Mouse (Mus musculus) kidney, adult 10 weeks (tissue): ENCODE data around the gene A030005L19Rik. TPM values are rescaled to one million over a fixed set of nuclear protein-coding genes. Genes with fewer than 3 reads are reported as not detected.

ENCODE experiments used
- polyA plus RNA-seq: library from polyadenylated mRNA; stranded (reverse); fragments of 350-450 nt; fragmentation: Illumina TruSeq; extraction: RNeasy Lipid Tissue Mini Kit (QIAGEN cat#74804); gene quantifications from one replicate; pipeline ENCODE4 v1.2.3, GENCODE M21; 2014; ENCODE audit warnings: low read depth, low replicate concordance

Gene A030005L19Rik
- polyA plus RNA-seq: not detected

DNA sequence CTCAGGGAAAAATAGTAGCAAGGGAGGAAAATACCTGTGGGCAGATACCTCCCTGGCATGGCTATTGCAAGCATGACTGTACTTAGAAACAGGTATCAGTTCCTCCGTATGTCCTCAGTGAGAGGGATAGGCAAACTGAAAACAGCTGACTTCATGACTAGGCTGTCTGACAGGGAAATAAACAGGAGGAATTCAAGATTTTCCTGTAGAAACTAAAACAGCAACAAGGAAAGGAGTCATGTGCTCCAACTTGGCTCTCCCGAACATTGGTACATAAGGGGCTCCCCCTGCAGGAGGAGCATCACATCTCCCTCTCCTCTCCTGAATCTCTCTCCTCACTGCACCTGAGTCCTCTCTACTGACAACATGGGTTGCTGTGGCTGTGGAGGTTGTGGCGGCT lies at the start of gene A030005L19Rik:
A030005L19Rik (plus strand) TSS at position 301 of the 400 bp plus-strand sequence.

DNA sequence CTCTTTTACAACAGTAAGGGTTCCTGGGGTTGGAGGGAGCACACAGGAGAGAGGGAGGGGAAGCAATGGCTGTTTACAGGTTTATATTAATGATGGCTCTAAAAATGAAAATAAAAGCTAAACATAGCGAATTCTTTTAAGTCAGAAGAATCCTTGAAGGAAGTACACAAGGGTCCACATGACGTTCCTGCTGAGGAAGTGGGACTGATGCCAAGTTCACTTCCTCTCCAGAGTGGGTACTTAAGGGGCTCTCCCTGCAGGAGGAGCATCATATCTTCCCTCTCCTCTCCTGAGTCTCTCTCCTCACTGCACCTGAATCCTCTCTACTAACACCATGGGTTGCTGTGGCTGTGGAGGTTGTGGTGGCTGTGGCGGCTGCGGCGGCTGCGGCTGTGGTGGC lies 11.5 kb downstream of the A030005L19Rik start, which contains the start of gene A030014E15Rik:
A030014E15Rik (plus strand) TSS at position 268 of the 400 bp plus-strand sequence.

DNA sequence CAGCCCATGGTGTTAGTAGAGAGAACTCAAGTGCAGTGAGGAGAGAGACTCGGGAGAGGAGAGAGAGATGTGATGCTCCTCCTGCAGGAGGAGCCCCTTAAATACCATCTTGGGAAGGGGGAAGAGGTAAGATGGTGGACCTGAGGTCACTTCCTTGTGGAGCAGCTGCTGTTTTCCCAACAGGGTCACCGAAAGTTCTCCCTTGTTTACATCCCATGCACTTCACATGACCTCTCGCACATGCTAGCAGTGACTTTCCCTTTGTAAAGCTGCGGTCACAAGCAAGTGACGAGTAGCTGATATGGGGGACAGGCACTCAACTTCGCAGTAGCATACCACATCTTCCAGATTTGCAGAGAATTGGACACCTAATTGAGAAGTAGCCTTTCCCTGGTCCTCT lies 18.2 kb downstream of the A030005L19Rik start, which contains the start of gene Gm6217:
Gm6217 (minus strand) TSS at position 74 of the 400 bp plus-strand sequence.

DNA sequence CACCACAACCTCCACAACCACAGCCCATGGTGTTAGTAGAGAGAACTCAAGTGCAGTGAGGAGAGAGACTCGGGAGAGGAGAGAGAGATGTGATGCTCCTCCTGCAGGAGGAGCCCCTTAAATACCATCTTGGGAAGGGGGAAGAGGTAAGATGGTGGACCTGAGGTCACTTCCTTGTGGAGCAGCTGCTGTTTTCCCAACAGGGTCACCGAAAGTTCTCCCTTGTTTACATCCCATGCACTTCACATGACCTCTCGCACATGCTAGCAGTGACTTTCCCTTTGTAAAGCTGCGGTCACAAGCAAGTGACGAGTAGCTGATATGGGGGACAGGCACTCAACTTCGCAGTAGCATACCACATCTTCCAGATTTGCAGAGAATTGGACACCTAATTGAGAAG lies 30.2 kb downstream of the A030005L19Rik start, which contains the start of gene A030003K21Rik:
A030003K21Rik (minus strand) TSS at position 94 of the 400 bp plus-strand sequence.

DNA sequence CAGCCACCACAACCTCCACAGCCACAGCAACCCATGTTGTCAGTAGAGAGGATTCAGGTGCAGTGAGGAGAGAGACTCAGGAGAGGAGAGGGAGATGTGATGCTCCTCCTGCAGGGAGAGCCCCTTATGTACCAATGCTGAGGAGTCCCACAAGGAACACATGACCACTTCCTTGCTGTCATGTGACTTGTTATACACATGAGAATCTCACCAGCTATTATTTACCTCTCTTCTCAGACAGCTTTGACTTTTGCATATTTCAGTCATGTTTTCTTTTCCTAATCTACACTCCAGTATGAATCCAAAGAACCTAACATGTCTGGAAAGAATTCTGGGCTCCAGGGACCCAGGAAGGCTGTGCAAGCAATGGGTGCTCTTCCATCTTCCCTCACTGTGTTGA lies 42.8 kb downstream of the A030005L19Rik start, which contains the start of gene Gm7544:
Gm7544 (minus strand) TSS at position 101 of the 400 bp plus-strand sequence.

DNA sequence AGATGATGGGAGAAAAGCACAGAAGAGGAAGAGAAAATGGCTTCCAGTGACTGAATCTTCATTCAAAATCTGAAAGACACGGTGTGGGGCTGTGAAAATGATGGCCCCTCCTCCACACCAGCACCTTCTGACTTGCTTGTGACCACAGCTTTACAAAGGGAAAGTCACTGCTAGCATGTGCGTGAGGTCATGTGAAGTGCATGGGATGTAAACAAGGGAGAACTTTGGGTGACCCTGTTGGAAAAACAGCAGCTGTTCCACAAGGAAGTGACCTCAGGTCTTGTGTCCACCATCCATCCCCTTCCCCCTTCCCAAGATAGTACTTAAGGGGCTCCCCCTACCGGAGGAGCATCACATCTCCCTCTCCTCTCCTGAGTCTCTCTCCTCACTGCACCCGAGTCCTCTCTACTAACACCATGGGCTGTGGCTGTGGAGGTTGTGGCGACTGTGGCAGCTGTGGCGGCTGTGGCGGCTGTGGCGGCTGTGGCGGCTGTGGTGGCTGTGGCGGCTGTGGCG lies 46.8 kb downstream of the A030005L19Rik start, which contains the start of gene Gm47955:
Gm47955 (plus strand) TSS at position 417 of the 516 bp plus-strand sequence.

Other genes with a start within 250 kb of the A030005L19Rik start
- gene Mff, start 188.4 kb upstream of the A030005L19Rik start, polyA plus RNA-seq: 324 TPM
- not detected for gene Tm4sf20, start 144.9 kb upstream of the A030005L19Rik start, polyA plus RNA-seq
- gene Gm47791, start 142.1 kb upstream of the A030005L19Rik start, polyA plus RNA-seq: not detected
- gene Agfg1, start 73.8 kb upstream of the A030005L19Rik start, polyA plus RNA-seq: 67.5 TPM
- not detected for gene A030014E15Rik, start 11.6 kb downstream of the A030005L19Rik start, polyA plus RNA-seq
- gene Gm6217, start 18.1 kb downstream of the A030005L19Rik start, polyA plus RNA-seq: not detected
- gene A030003K21Rik, start 30.1 kb downstream of the A030005L19Rik start, polyA plus RNA-seq: not detected
- gene Gm7544, start 42.7 kb downstream of the A030005L19Rik start, polyA plus RNA-seq: not detected
- gene Gm47955, start 47.0 kb downstream of the A030005L19Rik start, polyA plus RNA-seq: not detected
- not detected for gene Gm47959, start 87.2 kb downstream of the A030005L19Rik start, polyA plus RNA-seq
- 53.2 TPM for gene Slc19a3, start 125.1 kb downstream of the A030005L19Rik start, polyA plus RNA-seq
- gene Krtap28-10, start 129.2 kb downstream of the A030005L19Rik start, polyA plus RNA-seq: not detected
- gene Gm47969, start 131.6 kb downstream of the A030005L19Rik start, polyA plus RNA-seq: not detected
- not detected for gene A030005K14Rik, start 146.1 kb downstream of the A030005L19Rik start, polyA plus RNA-seq
- not detected for gene Krtap28-13, start 147.6 kb downstream of the A030005L19Rik start, polyA plus RNA-seq
- not detected for gene Ccl20, start 203.4 kb downstream of the A030005L19Rik start, polyA plus RNA-seq
- 0.44 TPM for gene Daw1, start 246.4 kb downstream of the A030005L19Rik start, polyA plus RNA-seq